Mouse (Mus musculus): Measurements from ENCODE around the gene Pole3. TPM values are rescaled to one million over a fixed set of nuclear protein-coding genes. Genes with fewer than 3 reads are reported as not detected.
A peak's percentile ranks its signal among the peaks of the same experiment; 100 is the strongest.

Gene Pole3
- polyA plus RNA-seq, 1 experiment, result 8.9 TPM

DNA sequence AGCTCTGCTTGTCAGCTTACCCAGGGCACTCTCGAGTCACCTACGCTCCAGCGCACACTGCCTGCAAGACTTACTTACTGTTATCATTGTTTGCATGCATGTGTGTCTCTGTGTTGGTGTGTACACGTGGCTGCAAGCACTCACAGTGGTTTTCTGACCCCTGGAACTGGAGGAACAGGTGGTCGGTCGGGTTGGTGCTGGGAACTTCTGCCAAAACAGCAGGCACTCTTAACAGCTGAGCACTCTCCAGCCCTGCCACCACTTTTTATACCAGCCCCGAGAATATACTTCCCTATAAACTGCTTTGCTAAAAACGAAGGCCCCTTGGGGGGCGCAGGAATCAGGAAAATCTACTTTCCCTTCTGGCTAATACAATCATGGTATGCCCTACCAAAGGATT is 30.6 kb downstream of the Pole3 start:
- Histone ChIP-seq H3K27ac (ENCODE audit: insufficient read depth, low read depth, low read length) (no peak overlapping the region), H3K4me1 (ENCODE audit: control insufficient read depth, insufficient read depth, insufficient read length, low read length) (peaks cover 10% of the 10 kb centered on the region; the same call in 1 of the 2 replicates), H3K4me3 (ENCODE audit: low read depth, low read length) (no peak overlapping the region), H3K27me3 (ENCODE audit: control insufficient read depth, insufficient read depth, low read length) (no peaks in the 10 kb centered on the region), H3K36me3 (ENCODE audit: control insufficient read depth, insufficient read depth, low read length) (peaks cover 23% of the 10 kb centered on the region)
- TF ChIP-seq POLR2A (IDR thresholded peaks at IDR 0.05; ENCODE audit: low read depth, low read length) (no peak), CTCF (IDR thresholded peaks at IDR 0.05; ENCODE audit: extremely low read depth, insufficient read length, insufficient replicate concordance, low read depth, low read length) (no peak)
- 61% methylated on average over 9 of the region's 9 CpGs for WGBS

DNA sequence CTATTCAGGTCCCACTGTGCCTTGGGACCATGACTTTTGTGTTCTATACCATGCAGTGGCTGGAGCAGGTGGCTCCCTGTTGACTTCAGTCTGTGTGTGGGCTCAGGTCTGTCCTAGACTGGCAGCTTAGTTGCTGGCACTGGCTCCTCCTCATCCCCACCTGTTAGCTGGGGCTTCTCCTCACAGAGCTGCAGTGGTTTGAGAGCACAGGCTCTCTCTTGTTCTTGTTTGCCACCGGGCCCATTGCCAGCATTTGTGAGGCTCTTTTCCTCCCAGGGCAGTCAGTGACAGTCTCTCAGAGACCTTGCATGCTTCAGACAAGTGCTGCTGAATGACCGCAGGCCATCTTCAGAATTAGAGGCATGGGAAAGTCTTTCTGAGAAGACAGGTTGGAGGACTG is 32.2 kb downstream of the Pole3 start:
- H3K4me3 ChIP-seq (ENCODE audit: low read depth, low read length), result no peak overlapping the region
- 72% methylated on average over 2 of the region's 2 CpGs for WGBS
- peaks cover 10% of the 10 kb centered on the region; the same call in 1 of the 2 replicates for H3K4me1 ChIP-seq (ENCODE audit: control insufficient read depth, insufficient read depth, insufficient read length, low read length)
- peaks cover 16% of the 10 kb centered on the region for H3K36me3 ChIP-seq (ENCODE audit: control insufficient read depth, insufficient read depth, low read length)
- H3K27me3 ChIP-seq (ENCODE audit: control insufficient read depth, insufficient read depth, low read length), result no peaks in the 10 kb centered on the region
- H3K27ac ChIP-seq (ENCODE audit: insufficient read depth, low read depth, low read length), result no peak overlapping the region
- TF ChIP-seq CTCF (IDR thresholded peaks at IDR 0.05; ENCODE audit: extremely low read depth, insufficient read length, insufficient replicate concordance, low read depth, low read length), result no peak
- TF ChIP-seq POLR2A (IDR thresholded peaks at IDR 0.05; ENCODE audit: low read depth, low read length), result no peak

DNA sequence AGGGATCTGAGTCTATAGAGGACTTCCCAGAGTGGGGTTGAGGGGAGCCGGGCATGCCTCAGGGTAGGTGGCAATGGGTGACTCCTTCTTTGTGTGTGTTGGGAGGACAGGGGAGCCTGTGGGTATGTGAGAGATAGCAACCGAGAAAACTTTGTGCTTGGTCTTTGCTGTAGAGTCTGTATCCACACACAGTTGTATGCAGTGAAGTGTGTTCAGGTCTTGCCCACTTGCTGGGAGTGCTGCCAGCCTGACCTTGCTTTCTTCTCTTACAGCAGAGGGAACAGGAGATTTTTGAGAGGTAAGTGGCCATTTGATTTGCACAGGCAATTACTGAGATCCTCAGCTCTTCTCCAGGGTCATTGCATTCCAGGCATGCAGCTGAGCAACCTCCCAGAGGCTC is 37.0 kb downstream of the Pole3 start:
- Histone ChIP-seq H3K4me1 (ENCODE audit: control insufficient read depth, insufficient read depth, insufficient read length, low read length) (peaks cover 10% of the 10 kb centered on the region; the same call in 1 of the 2 replicates), H3K4me3 (ENCODE audit: low read depth, low read length) (no peak overlapping the region), H3K36me3 (ENCODE audit: control insufficient read depth, insufficient read depth, low read length) (peaks cover 27% of the 10 kb centered on the region), H3K27me3 (ENCODE audit: control insufficient read depth, insufficient read depth, low read length) (no peaks in the 10 kb centered on the region), H3K27ac (ENCODE audit: insufficient read depth, low read depth, low read length) (no peak overlapping the region)
- 89% methylated on average over 2 of the region's 2 CpGs for WGBS
- TF ChIP-seq CTCF (IDR thresholded peaks at IDR 0.05; ENCODE audit: extremely low read depth, insufficient read length, insufficient replicate concordance, low read depth, low read length) (no peak), POLR2A (IDR thresholded peaks at IDR 0.05; ENCODE audit: low read depth, low read length) (no peak)

- peaks cover 10% of the 10 kb centered on the region; the same call in 1 of the 2 replicates for H3K4me1 ChIP-seq (ENCODE audit: control insufficient read depth, insufficient read depth, insufficient read length, low read length)
- no peak overlapping the region for H3K4me3 ChIP-seq (ENCODE audit: low read depth, low read length)
- peaks cover 30% of the 10 kb centered on the region for H3K36me3 ChIP-seq (ENCODE audit: control insufficient read depth, insufficient read depth, low read length)
- no peak for TF ChIP-seq POLR2A (IDR thresholded peaks at IDR 0.05; ENCODE audit: low read depth, low read length)
- TF ChIP-seq CTCF (IDR thresholded peaks at IDR 0.05; ENCODE audit: extremely low read depth, insufficient read length, insufficient replicate concordance, low read depth, low read length), result no peak
- 86% methylated on average over 5 of the region's 5 CpGs for WGBS
- no peak overlapping the region for H3K27ac ChIP-seq (ENCODE audit: insufficient read depth, low read depth, low read length)
- no peaks in the 10 kb centered on the region for H3K27me3 ChIP-seq (ENCODE audit: control insufficient read depth, insufficient read depth, low read length)
Observed at GRCm38 (mm10) chr4:62487172-62487571, 37.7 kb downstream of the Pole3 start.

GRCm38 (mm10) chr4:62486162-62486696 is 38.6 kb downstream of the Pole3 start:
- H3K27me3 ChIP-seq (ENCODE audit: control insufficient read depth, insufficient read depth, low read length), result no peaks in the 10 kb centered on the region
- peaks cover 10% of the 10 kb centered on the region; the same call in 1 of the 2 replicates for H3K4me1 ChIP-seq (ENCODE audit: control insufficient read depth, insufficient read depth, insufficient read length, low read length)
- whole genome bisulfite sequencing, result 92% methylated on average over 15 of the region's 15 CpGs
- H3K4me3 ChIP-seq (ENCODE audit: low read depth, low read length), result no peak overlapping the region
- TF ChIP-seq CTCF (IDR thresholded peaks at IDR 0.05; ENCODE audit: extremely low read depth, insufficient read length, insufficient replicate concordance, low read depth, low read length), result no peak
- TF ChIP-seq POLR2A (IDR thresholded peaks at IDR 0.05; ENCODE audit: low read depth, low read length), result no peak
- H3K27ac ChIP-seq (ENCODE audit: insufficient read depth, low read depth, low read length), result no peak overlapping the region
- peaks cover 28% of the 10 kb centered on the region for H3K36me3 ChIP-seq (ENCODE audit: control insufficient read depth, insufficient read depth, low read length)

GRCm38 (mm10) chr4:62485450-62486161 is 39.3 kb downstream of the Pole3 start:
- TF ChIP-seq CTCF (IDR thresholded peaks at IDR 0.05; ENCODE audit: extremely low read depth, insufficient read length, insufficient replicate concordance, low read depth, low read length) (no peak), POLR2A (IDR thresholded peaks at IDR 0.05; ENCODE audit: low read depth, low read length) (no peak)
- H3K4me3 ChIP-seq (ENCODE audit: low read depth, low read length), result no peak overlapping the region
- peaks cover 26% of the 10 kb centered on the region for H3K36me3 ChIP-seq (ENCODE audit: control insufficient read depth, insufficient read depth, low read length)
- 48% methylated on average over 8 of the region's 8 CpGs for WGBS
- no peaks in the 10 kb centered on the region for H3K27me3 ChIP-seq (ENCODE audit: control insufficient read depth, insufficient read depth, low read length)
- peaks cover 12% of the 10 kb centered on the region; the same call in 1 of the 2 replicates for H3K4me1 ChIP-seq (ENCODE audit: control insufficient read depth, insufficient read depth, insufficient read length, low read length)
- H3K27ac ChIP-seq (ENCODE audit: insufficient read depth, low read depth, low read length), result peak overlapping the region; percentile 61

- Histone ChIP-seq H3K4me3 (ENCODE audit: low read depth, low read length) (no peak overlapping the region), H3K27ac (ENCODE audit: insufficient read depth, low read depth, low read length) (peak overlapping the region; percentile 61), H3K36me3 (ENCODE audit: control insufficient read depth, insufficient read depth, low read length) (peaks cover 24% of the 10 kb centered on the region), H3K4me1 (ENCODE audit: control insufficient read depth, insufficient read depth, insufficient read length, low read length) (peaks cover 12% of the 10 kb centered on the region; the same call in 1 of the 2 replicates), H3K27me3 (ENCODE audit: control insufficient read depth, insufficient read depth, low read length) (no peaks in the 10 kb centered on the region)
- 44% methylated on average over 3 of the region's 3 CpGs for WGBS
- TF ChIP-seq CTCF (IDR thresholded peaks at IDR 0.05; ENCODE audit: extremely low read depth, insufficient read length, insufficient replicate concordance, low read depth, low read length), result no peak
- no peak for TF ChIP-seq POLR2A (IDR thresholded peaks at IDR 0.05; ENCODE audit: low read depth, low read length)
Observed at GRCm38 (mm10) chr4:62484928-62485327, 39.9 kb downstream of the Pole3 start.
